Mouse (Mus musculus) heart, postnatal 25 days (tissue): ENCODE data around the gene Ercc6l2. TPM values are rescaled to one million over a fixed set of nuclear protein-coding genes. Genes with fewer than 3 reads are reported as not detected.
"Not testable (repeated sequence)": the region's sequence is repeated elsewhere in the genome, so short reads cannot be mapped to it uniquely, and the experiment has no call there.

Experiments used
- DNase-seq: peaks from one replicate; pipeline ENCODE4 v3.0.0; 2022; ENCODE audit warnings: low spot score
- intact Hi-C: fragments of 180-260 bp; cut with DNase I; formaldehyde crosslinking; loops from one replicate; pipeline ENCODE4 v1.15.1; 2025
- total RNA-seq, 2 experiments: library from RNA; stranded (reverse); gene quantifications; 2 replicates each; pipeline ENCODE4 v1.2.3; 2021

The Ercc6l2 gene
- total RNA-seq, 2 experiments from 2014 or later = 9.2 to 10.1 TPM

- intact Hi-C loops = no loop called here
These were observed 103.8 kb downstream of the Ercc6l2 start for GRCm38 (mm10) chr13:63918733-63919422.

DNA sequence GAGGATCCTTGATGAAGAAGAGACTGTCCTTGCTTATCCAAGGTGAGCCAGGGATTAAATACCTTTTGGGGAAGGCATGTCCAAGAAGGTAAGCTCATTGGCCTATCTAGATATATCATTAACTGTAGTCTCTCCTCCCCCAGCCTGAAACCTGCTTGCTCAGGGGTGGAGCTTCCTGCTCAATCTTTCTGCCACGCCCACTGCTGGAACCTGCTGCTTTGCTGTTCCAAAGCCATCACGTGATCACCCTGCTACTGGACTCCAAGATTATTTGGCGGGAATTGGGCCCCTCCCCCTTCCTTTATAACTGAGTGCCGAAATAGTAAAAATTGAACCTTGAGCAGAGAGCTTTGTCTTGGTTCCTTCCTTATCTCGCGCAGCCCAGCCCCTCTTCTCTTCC is 109.0 kb downstream of the Ercc6l2 start:
- intact Hi-C loops, DNase-seq: not testable (repeated sequence)

More at GRCm38 (mm10) chr13:63918733-63919422, 103.8 kb downstream of the Ercc6l2 start:
- peak; percentile 16 for DNase-seq

DNA sequence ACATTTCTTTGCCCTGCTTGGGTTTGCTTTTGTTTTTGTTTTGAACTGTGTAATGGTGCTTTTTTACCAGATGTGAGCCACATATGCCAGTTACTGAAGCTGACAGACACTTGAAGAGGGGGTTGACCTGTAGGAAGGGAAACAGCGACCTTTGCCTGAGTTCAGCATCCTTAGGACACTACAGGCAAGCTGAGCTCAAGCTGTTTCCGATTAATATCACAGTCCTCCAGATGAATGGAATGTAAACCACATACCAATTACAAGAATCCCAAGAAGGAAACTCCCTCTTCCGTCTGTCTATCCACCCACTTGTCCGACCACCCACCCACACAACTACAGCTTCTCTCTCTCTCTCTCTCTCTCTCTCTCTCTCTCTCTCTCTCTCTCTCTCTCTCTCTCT is 112.3 kb downstream of the Ercc6l2 start:
- intact Hi-C loops = no loop called here
- DNase-seq = no peak

- intact Hi-C loops = no loop called here
- no peak for DNase-seq
These were observed 114.3 kb downstream of the Ercc6l2 start for GRCm38 (mm10) chr13:63929351-63929750.

DNA sequence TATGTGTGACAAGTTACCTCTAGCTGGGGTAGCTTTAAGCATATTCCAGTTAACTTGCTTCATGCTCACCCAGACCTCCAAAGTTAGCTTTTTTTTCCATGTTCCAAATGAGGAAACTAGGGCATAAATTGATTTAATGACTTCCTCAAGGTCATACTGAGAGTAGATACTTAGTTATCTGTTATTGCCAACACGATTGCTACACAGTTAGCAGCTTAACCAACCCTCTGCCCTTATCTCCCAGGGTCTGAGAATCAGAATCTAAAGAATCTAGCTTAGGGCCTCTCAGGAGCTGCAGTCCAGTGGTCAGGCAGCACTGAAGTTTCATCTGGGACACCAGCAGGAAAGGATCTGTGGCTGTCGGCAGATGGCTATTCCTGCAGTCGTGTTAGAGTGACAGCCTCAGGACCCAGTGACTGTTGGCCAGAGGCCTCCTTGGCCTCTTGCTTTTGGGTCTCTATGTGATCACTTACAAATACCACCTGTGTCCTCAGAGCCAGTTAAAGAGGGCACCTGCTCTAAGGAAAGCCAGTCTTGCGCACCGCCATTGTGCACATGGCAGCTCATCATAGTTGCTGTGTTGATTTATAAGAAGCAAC is 115.0 kb downstream of the Ercc6l2 start:
- intact Hi-C loops = no loop called here
- DNase-seq = no peak

- no peak for DNase-seq
- intact Hi-C loops = no loop called here
These were observed 115.5 kb downstream of the Ercc6l2 start for GRCm38 (mm10) chr13:63930525-63930924.

GRCm38 (mm10) chr13:63936369-63936768 is 121.3 kb downstream of the Ercc6l2 start:
- no peak for DNase-seq
- intact Hi-C loops = no loop called here

DNA sequence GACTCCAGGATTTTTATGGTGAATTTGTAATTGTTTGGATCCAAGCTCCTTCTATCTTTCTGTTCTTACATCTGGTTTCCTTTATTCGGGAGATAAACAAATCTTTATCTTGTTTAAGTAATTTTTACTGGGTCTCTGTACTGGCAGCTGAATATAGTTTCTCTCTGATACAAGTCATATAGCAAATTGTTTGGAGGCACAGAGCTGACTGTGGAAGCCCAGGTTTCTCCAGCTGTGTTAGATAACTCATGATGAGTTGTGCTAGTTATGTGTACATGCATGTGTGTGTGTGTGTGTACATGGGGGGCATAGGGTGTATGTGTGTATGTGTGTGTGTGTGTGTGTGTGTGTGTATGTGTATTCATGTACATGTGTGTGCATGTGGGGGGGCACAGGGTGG is 125.2 kb downstream of the Ercc6l2 start:
- intact Hi-C loops = no loop called here
- no peak for DNase-seq

DNA sequence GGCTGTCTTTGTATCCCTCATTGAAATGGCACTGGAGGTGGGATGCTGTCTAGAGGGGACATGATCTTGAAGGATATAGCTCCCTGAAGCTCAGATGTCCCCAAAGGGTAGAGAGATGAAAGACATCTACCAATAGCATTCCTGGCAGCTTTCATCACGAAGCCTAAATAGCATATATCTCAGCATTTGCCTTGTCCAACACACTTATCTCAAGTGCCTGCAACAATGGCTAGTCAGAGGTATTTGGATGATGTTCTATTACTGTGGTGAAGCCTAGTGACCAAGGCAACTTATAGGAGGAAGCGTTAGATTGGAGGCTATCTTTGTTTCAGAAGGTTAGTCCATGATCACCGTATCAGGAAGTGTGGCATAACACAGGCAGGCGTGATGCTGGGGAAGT is 126.1 kb downstream of the Ercc6l2 start:
- no peak for DNase-seq
- intact Hi-C loops = no loop called here

DNA sequence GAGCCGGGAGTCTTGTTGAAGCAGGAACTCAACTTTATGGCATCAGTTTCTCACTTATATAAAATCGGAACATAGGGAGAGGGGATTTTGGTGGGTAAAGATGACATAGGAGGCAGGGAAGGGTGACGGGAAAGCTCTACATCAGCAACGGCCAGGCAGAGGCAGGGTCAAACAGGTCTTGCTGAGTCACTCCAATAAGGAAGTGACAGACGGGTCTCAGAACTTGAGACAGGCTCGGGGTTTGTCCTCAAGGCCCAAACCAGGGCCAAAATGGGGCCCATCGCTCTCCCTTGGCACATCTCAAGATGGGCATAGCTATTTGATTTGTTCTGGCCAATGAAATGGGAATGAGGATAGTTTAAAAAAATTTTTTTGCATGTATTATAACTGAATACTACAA is 128.6 kb downstream of the Ercc6l2 start:
- no peak for DNase-seq
- intact Hi-C loops = no loop called here

GRCm38 (mm10) chr13:63944344-63945021 is 129.4 kb downstream of the Ercc6l2 start:
- intact Hi-C loops = loop anchor here (5.0 kb wide), 1 partner anchor 43 kb away; no protein-coding TSS in a partner anchor
- DNase-seq = no peak

Other genes with a start within 250 kb of the Ercc6l2 start
- gene Ptch1, start 241.6 kb upstream of the Ercc6l2 start, total RNA-seq = 10 to 100 TPM; 12.4 to 14.9 TPM